Mouse (Mus musculus): Measurements from ENCODE around the gene Nsun2. TPM values are rescaled to one million over a fixed set of nuclear protein-coding genes. Genes with fewer than 3 reads are reported as not detected.

The Nsun2 gene
- polyA plus RNA-seq (2017; shearing (Covaris generic)): 10 to 100 TPM; 35.8 to 36.9 TPM

GRCm38 (mm10) chr13:69533405-69534333 lies at the start of gene Nsun2:
TSS of gene Nsun2 (plus strand) at chr13:69533746.
- ATAC-seq: peak; percentile 2

- no peak for ATAC-seq
Observed at GRCm38 (mm10) chr13:69485326-69485725, 48.2 kb upstream of the Nsun2 start.

DNA sequence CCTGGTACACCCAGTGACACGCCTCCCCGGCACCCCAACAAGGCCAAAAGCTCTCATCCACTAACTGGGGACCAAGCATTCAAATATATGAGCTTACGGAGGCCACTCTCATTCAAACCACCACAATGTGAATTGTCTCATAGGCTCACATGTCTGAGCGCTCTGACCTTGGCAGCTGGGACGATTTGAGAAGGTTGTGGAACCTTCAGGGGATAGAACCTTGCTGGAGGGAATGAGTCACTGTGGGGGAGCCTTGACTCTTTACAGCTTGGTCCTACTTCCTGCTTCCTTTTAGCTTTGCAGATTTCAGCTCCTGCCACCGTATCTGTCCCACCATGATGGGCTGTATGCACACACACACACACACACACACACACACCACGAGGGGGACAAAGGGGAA lies 47.7 kb upstream of the Nsun2 start:
- no peak for ATAC-seq

DNA sequence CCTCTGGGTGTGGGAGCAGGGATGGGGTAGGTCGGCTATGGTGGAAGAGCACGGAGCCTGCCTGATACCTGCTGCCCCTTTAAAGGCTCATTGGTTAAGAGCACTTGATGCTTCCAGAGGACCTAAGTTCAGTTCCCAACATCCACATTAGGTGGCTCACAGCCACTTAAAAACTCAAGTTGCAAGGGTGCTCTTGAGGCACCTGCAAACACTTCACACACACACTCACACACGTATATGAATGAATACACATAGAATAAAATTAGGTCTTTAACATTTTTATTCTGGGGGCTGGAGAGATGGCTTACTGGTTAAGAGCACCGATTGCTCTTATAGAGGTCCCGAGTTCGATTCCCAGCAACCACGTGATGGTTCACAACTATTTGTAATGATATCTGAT lies 46.4 kb upstream of the Nsun2 start:
- ATAC-seq: no peak

DNA sequence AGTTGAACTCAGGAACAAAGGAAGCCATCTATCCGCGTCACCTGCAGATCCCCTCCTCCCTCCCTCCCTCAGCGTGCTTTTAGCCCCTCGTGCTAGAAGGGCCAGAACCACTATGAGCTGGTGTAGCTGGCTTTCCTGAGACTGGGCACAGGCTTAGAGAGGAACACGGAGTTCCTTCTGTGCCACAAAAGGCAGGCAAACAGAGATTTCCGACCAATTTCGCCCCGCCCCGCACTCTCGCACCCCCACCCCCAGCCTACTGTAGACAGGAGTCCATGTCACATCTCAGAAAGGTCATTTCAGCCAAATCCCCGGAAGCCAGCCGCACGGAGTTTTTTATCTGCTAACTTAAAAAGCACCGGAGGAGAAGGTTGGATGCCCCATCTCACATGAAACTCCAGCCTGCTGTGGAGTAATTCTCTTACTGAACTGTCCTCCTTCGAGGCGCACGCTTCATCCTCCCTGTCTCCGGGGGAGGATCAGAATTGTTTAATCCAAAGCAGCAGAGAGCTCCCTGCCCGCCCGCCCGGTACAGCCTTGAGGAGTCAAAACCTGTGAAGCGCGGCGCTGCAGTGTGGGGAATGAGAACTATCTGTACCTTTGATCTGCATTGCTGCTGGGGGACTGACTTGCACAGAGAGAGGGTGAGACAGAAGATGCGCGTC lies 45.8 kb upstream of the Nsun2 start:
- no peak for ATAC-seq

GRCm38 (mm10) chr13:69488565-69489255 lies 44.8 kb upstream of the Nsun2 start:
- ATAC-seq: no peak

DNA sequence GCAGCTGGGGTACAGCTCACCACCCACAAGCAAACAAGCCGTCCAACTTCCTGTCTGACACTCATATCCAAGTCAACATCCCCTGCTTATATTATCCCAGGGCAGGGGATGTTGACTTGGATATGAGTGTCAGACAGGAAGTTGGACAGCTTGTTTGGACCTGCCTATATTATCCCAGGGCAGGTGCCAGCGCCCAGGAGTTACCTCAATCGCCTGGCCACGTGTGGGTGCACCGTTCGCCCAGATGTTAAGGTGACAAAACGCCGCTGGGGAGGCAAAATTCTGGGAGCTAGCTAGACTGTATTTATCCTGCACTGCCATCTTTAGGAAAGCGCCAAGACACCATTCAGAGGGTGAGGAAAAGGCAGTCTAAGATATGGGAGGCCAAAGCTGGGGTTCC lies 43.8 kb upstream of the Nsun2 start:
- ATAC-seq: no peak

GRCm38 (mm10) chr13:69492876-69493463 lies 40.6 kb upstream of the Nsun2 start:
- peak; percentile 66 for ATAC-seq

GRCm38 (mm10) chr13:69498276-69498675 lies 35.3 kb upstream of the Nsun2 start:
- ATAC-seq: no peak

- no peak for ATAC-seq
Observed at GRCm38 (mm10) chr13:69502157-69502750, 31.3 kb upstream of the Nsun2 start.

DNA sequence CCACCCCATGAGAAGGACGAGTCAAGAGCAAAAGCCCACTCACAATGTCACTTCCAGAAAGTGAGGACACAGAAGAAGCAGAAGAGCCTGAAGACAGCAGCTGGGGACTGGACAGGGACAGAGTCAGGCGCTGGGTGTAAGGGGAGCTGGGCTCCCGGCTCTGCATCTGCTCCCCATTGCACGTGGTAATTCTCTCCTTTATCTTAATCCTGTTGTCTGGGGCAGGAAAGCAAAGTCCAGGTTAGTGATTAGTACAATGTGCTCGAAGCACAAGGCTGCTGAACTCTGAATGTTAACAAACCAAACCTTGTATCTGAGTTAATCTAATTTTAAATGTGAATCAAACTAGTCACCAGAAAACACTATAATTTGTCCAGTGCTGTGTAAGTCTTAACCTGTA lies 30.7 kb upstream of the Nsun2 start:
- ATAC-seq: no peak

- ATAC-seq: no peak
Observed at GRCm38 (mm10) chr13:69506341-69507086, 27.0 kb upstream of the Nsun2 start.

DNA sequence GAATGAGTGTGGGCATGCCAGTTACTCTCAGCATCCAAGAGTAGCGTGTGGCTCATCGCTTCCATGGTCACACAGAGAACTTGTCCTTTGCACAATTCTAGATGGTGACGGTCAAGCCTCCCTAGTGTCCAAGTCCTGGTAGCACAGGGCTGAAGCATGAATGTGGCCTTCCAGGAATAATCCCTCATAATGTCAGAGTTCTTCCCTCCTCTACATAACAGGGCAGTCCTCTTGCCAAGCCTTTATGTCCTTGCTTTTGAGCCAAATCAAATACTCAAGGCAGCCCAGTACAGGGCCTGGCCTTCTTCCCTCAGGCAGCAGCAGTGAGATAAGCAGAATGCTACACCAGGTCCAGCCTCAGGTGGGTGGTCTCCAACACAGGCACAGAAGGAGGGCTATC lies 25.9 kb upstream of the Nsun2 start:
- no peak for ATAC-seq

GRCm38 (mm10) chr13:69509391-69510244 lies 23.9 kb upstream of the Nsun2 start:
- peak; percentile 85 for ATAC-seq

- no peak for ATAC-seq
Observed at GRCm38 (mm10) chr13:69515091-69515490, 18.5 kb upstream of the Nsun2 start.

DNA sequence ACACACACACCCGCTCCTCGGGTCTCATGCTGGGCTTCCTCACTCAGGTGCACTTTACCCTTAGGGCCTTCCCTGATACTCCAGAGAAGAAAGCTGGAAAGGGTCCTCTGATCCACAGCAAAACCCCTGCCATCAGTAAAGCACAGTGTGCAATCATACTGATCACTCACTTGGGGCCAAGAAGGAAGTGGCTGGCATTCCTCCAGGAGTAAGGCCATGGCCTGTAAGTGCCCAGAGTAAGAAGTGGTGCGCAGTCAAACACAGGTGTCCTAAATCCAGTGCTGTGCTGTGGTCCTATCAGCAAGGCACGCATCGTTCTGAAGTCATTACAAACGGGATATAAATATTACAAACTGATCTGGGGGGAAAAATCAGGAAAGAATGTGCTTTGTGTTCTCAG lies 16.1 kb upstream of the Nsun2 start:
- ATAC-seq: no peak

- no peak for ATAC-seq
Observed at GRCm38 (mm10) chr13:69519137-69519536, 14.4 kb upstream of the Nsun2 start.

DNA sequence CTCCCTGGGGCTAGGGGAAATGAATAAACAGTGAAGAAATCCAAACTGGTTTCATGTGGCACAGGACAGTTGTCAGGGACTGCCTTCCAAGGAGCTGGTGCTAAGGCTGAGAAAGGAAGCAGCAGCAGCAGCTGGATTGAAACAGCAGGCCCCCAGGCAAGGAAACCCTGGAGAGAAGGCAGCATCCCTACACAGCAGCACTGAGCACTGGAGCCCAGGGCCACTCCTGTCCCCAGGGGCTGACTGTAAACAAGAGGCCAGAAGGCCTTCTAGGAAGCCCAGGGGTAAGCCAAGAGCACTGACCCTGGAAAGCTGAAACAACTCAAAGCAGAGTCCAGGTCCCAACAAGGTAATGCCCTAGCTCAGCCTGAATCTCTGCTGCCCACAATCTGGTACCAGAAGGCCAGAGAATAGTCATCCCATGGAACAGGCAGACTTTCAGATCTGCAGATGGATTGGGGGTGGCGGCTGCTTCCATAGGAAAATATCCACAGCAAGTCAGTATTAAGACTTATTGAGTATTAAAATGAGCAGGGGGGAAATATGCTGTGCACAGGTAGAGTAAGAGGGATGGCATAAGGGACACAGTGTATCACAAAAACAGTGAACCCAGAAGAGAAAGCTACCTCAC lies 11.3 kb upstream of the Nsun2 start:
- no peak for ATAC-seq

- ATAC-seq: no peak
Observed at GRCm38 (mm10) chr13:69523444-69524157, 9.9 kb upstream of the Nsun2 start.

GRCm38 (mm10) chr13:69524158-69524530 lies 9.4 kb upstream of the Nsun2 start:
- ATAC-seq: no peak

Measured in activated CD4-positive, CD25-positive, alpha-beta regulatory T cell, adult 4 months (primary cell).